Mouse (Mus musculus): ENCODE data around the gene Pde5a. TPM values are rescaled to one million over a fixed set of nuclear protein-coding genes. Genes with fewer than 3 reads are reported as not detected.

Pde5a gene
- total RNA-seq, 2 experiments from 2014 or later = 30.7 to 31.2 TPM

DNA sequence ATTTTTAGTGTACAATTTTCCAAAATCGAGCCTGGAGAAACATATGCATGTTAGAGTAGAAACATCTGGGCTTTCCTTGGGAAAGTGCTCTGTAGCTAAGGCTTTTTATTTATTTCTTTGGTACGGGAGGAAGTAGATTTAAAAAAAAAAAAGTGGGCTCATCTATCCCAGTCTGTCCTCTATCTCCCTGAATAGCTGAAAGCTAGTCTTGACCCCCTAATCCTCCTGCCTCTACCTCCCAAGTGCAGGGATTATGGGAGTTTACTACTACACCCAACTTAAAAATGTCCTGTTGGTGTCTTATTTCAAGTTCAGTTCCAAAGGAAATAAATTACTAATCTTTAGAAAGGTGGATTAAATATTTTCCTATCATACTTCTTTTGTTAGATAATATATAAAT is 108.9 kb downstream of the Pde5a start:
- DNase-seq (ENCODE audit: low spot score in 2 of 2) = no peak

DNA sequence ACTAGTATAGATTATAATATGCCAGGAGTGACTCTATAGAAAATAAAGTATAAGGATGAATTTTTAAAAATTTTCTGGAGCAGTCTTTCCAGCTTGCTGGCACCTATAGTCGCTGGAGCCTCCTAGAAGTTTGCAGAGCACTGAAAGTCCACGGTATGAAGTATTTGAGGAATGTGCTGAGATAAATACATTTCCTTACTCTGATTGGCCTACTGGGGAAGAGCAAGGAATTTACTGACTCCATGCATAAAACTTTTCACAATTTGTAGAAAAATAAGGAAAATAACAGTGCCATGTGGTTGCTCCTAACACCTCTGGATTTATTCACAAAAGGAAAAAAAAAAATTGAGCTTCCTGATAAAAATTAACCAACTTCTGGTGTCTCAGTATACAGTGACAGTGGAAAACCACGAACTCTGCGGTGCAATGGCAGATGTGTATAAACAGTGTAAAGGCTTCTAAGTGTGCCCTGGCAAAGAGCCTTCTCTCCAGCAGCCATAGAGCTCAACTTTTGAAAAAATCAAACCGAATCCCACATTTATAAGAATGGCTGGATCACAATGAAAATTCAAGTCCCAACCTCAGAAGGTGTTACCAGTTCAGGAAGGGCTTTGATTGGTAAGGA is 119.8 kb downstream of the Pde5a start:
- DNase-seq (ENCODE audit: low spot score in 2 of 2) = no peak

DNA sequence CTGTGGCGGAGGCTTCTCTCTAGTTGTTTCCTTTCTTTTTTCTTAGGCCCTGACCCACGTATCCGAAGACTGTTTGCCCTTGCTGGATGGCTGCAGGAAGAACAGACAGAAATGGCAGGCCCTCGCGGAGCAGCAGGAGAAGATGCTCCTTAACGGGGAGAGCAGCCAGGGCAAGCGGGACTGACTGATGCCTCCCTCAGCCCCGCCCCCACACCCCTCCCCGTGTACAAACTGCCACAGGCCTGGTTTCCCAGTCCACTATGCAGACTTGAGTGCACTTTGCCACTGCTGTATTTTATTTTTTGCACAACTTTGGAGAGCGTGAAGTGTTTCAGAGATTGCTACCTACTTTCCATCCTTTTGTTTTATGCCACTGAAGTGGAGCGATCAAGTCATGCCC is 126.4 kb downstream of the Pde5a start:
- no peak for DNase-seq (ENCODE audit: low spot score in 2 of 2)

DNA sequence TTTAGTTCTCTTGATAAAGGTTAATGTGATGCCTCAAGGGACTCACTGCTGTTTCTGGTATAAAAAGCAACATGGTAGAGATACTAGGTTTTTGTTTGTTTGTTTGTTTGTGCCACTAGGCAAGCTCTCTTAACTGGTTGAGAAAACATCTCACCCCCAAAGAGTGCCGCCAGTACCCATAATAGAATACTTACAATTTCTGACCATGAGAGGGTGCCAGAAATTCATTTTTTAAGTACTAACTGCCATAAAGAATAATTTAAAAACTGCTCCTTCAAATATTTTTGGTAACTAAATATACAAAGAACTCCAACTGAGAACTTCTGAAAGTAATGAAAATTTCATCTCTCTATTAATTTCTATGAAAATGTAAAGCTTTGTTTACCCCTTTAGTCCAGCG is 131.1 kb downstream of the Pde5a start:
- DNase-seq (ENCODE audit: low spot score in 2 of 2) = no peak

DNA sequence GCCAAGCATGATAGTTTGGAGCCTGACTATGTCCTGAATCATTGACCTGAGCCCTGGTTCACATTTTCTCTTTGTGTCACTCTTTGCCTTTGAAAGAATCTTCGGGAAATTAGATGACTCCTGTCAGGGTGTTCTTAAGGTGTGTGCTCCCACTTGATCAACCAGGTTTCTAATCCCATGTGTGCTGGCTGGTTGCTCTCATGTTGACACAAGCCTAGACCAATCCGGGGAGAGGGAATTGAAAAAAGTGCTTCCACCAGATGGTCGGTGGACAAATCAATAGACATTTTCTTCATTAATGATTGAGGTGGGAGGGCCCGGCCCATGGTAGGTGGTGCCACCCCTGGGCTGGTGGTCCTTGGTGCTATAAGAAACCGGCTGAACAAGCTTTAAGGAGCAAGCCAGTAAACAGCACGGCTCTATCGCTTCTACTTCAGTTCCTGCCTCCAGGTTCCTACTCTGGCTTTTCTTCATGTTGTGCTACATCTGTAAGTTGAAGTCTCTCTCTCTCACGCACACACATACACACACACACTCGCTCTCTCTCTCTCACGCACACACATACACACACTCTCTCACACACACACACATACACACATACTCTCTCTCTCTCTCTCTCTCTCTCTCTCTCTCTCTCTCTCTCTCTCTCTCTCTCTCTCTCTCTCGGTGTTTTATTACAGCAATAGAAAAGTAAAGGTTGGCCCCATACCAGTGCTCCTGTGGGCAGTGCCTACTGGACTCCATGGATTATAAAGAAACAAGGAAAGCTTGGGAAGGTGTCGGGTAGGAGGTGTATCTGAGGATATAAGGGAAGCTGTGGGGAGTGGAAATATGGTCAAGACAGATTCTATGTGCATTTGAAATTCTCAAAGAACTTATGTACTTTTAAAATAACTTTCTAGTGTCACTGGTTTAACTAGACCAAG is 132.1 kb downstream of the Pde5a start:
- no peak for DNase-seq (ENCODE audit: low spot score in 2 of 2)

DNA sequence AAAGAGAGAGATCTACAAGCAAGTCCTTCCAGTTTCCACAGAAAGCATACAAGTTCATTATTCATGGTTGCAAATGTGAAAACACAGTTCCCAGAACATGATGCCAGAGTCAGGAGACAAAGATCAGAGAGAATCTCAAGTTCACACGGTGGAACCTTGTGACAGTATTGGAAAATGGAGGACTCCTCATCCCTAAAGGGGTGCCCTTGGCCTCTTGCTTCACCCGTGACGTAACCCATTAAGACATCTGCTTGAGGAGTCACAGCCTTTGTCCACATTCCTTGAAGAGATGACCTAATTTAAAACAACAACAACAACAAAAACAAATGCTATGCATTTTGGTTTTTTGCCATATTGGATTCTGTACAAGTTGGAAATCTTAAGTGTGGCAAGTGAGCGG is 136.3 kb downstream of the Pde5a start:
- no peak for DNase-seq (ENCODE audit: low spot score in 2 of 2)

DNA sequence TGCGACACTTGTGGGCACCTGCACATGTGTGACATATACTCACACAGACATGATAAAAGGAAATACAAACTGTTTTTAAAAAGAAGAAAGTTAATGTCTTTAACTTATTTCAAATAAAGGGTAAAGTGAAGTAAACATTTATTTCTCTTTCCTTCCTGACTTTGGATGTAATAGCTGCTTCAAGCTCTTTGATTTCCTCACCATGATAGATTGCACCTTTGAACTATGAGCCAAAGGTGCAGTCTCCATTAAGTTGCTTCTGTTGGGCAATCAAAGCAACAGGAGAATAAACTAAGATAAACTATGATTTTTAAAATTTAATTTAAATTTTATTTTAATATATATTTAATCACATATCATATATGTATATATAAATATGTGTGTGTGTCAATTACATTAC is 139.5 kb downstream of the Pde5a start:
- no peak for DNase-seq (ENCODE audit: low spot score in 2 of 2)

DNA sequence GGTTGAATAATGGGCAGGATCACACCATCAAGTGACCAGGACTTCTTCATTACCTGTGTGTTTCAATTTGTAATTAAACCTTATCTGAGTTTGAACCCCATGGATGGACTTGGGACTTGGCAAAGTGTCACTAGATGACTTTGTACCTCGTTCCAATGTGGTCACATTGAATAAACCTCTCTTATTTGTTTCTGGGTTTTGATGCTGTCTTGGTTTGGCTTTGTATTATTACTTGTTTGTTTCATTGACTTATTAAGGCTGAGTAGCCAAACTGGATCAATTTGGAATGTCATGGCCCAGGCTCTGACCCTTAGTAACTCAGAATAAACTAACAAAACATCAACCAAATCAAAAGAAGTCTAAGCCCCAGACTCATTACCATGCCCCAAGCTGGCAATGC is 142.8 kb downstream of the Pde5a start:
- DNase-seq (ENCODE audit: low spot score in 2 of 2) = no peak

DNA sequence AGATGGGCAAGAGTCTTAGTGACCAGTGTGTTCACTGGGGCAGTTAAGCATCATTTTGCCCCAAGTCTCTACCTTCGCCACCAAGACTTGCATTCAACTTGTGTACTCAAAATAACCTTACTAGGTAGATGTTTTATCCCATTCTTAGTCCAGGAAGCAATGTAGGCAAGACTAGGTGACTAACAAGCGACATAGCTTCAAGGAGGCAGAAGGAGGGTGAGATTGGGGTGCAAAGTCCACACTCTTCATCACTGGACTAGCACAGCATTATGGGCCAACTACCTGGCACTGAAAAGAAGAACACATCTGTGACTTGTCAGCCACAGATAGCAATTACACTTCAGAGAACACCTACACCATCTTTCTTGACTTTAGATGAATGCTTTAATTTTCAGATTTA is 148.1 kb downstream of the Pde5a start:
- no peak for DNase-seq (ENCODE audit: low spot score in 2 of 2)

DNA sequence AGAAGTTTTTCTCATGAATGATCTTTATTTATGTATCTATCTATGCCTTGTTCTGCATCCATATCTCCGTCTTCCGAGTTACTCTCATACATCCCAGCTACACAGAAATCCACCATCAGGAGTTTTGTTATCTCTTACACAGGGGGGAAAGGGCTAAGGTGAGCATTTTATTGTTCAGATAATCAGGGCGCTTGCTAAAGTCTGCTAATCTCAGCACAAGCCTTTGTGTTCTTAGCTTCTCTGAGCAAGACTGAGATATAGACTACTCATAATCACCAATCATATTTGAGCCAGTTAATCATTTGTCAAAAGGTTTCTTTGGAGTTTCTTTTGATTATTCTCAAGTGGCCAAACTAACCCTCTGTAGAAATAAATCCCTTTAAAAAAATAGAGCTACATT is 148.8 kb downstream of the Pde5a start:
- no peak for DNase-seq (ENCODE audit: low spot score in 2 of 2)

DNA sequence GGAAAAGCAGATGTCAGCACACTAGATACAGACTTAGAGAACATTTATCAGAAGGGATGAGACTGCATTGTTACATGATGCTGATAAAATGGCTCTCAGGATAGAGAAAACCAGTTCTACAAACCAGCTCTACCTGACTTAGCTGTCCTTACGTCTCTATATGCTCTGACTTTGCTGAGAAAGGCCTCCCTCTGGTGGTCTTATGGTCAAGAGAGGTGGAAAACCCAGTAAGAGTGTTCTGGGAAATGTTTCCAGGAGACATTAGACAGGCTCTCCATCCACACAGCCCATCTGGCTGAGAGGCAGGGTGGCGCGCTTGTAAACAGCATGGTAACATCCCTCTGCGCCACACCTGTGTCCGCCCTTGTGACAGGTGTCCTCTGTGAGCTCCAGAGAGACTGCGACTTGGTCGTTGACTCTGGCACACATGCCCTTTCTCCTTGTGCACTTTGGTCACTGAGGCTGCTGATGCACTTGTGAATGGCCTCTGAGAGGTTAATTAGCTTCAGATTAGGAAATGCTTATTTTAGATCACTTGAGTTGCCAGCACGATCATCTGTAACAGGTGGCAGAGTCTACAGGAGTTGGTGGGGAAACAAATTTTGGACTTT is 150.1 kb downstream of the Pde5a start:
- no peak for DNase-seq (ENCODE audit: low spot score in 2 of 2)

DNA sequence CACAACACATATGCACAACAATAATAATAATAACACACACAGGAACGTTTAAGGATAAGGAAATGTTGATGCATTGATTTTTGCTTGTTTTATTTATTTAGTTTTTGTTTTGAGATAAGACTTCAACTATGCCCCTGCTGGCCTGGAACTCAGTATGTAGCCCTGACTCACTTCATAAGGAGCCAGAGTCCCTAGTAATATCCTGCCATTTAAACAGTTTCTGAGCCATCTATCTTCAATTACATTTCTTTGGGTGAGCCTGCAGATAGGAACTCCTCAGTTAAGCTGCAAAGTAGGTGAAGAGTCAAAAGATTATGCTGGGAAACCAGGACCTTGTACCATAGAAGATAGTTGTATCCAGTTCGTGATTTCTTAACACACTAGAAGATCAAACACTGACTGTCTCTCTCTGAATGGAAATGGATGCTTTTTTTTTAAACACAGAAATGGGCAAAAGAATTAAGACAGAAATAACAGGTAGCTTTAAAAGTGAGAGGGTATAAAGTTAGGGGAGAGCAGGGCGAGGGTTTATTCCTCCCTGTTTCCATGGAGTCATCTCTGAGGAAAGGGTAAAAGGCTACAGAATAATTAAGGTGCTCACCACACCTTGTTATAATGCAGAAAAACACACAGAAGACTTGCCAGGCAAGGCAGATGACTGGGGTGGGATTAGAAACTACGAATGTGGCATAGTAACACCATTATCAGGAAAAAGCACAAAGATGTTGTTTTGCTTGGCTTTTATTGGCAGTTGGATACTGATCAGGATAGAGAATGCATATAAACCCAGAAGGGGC is 159.0 kb downstream of the Pde5a start:
- no peak for DNase-seq (ENCODE audit: low spot score in 2 of 2)

DNA sequence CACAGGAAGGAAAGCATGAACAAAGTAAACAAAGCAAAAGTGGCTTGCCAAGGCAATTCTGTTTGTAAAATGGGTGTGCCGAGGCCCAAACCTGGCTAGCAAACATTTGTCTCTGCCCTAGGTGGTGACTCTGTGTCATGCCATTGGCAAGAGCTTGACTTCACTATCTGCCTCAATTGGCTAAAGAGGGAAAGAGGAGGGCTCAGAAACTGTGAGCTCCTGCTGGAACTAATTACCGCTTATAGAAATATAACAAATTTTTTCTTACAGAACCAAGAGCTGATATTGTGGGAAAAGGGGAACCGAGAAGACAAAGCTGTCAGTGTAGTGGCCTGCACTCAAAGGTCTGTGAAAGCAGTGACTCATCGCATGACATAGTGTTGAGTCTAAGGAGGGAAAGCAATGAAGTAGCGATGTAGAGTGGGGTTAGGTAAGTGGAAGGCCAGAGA is 159.6 kb downstream of the Pde5a start:
- no peak for DNase-seq (ENCODE audit: low spot score in 2 of 2)

DNA sequence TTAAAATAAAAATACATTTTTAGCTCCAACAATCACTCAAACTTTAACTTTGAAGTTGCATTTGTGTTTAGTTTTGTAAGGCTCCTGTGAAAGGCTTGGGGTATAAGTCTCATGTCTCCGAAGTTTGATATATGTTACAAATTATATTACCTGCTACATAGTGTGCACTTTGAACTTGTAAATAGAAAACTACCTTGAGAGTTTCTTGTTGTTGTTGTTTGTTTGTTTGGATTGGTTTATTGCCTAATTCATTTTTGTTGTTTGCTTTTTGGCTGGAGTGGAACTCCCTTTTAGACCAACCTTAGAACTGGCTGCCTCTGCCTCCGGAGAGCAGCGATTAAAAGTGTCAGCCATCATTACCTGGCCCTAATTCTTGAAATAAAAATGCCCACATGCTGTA is 166.0 kb downstream of the Pde5a start, which contains the start of gene Fabp2:
Gene Fabp2, plus strand, starts transcription at position 301 of the 400 bp plus-strand sequence.
- DNase-seq (ENCODE audit: low spot score in 2 of 2) = no peak

DNA sequence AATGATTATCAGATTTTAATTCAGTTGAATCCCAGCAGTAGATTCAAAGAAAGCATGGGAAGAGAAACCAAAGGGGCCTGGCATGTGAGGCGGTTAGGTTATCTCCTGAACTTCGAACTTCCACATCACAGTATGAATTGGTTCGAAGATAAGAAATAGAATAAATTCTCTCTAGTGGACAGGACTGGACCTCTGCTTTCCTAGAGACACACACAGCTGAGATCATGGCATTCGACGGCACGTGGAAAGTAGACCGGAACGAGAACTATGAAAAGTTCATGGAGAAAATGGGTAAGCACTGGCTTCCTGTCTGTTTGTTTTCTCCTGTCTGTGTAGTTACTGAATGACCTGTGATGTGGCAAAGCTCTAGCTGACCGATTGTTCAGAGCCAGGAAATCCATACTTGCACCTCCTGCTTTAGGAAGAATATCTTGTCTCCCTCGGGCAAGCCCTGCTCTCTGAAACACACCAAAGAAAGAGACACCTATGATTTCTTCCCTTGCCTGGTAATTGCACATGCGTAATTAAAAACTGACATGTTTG is 166.5 kb downstream of the Pde5a start:
- DNase-seq (ENCODE audit: low spot score in 2 of 2) = no peak

DNA sequence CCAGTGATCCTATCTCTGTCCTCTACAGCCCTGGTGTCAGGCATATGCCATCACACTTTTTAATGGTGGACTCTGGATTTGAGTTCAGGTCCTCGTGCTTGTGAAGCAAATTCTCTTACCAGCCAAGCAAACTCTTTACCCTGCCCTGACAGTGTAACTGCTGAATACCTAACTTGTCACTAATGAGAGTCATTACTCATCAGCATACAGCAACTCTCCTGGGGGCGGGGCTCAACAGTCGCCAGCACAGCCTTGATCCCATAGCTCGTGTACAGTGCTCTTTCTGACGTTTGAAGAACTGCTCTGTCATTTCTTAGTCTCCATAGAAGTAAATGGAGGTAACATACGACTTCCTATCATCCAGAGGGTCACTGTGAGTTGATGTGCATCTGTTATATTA is 169.5 kb downstream of the Pde5a start:
- DNase-seq (ENCODE audit: low spot score in 2 of 2) = no peak

DNA sequence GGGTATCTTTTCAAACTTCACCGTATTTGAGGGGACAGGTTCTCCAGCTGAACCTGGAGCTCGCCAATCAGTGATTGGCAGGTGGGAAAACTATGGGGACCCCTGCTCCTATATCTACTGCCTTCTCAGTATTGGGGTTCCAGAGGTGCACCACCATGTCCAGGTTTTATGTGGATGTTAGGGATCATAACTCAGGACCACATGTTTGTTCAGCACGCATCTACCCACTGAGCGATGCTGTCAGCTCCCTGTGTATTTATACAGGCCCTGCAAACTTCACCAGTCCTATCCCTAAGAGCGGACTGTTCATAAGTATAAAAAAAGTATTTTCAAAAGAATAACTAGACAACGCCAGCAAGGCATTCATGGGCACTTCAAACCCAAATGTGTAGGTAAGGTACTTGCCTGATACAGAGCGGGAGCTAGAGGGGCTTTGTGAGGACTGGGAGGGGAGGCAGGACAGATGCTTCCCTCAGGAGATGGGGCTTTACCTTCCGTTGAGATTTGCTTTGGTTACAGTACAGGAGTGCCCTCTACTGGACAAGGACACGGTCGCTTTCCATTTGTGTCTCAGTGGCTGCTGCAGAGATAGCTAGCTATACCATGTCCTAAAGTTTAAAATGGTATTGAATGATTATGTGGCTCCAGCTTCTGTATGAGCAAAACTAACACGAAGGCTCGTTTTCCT is 175.1 kb downstream of the Pde5a start:
- no peak for DNase-seq (ENCODE audit: low spot score in 2 of 2)

DNA sequence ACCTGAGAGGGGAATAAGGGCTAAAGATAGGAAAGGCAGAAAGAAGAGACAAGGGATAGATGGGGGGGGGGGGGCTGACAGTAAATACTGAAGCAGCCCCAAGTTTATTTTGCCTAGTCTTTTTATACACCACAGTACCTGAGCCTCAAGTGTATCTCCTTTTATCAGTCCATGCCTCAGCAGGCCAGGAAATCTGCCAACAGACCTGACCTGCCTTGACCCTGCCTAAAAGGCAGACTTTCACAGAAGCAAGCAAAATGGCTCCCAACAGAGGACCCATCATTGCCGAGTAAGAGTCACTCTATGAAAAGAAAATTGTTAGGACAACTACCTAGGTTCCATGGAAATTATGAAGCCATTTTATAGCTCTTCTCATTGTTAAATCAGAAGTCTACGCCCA is 179.1 kb downstream of the Pde5a start:
- no peak for DNase-seq (ENCODE audit: low spot score in 2 of 2)
